Mouse (Mus musculus) central nervous system, embryonic 11.5 days (tissue): ENCODE results near the gene Calhm5. TPM values are rescaled to one million over a fixed set of nuclear protein-coding genes. Genes with fewer than 3 reads are reported as not detected.

Experiments
- polyA plus RNA-seq: library from polyadenylated mRNA; depleted of rRNA; stranded (reverse); fragments of >200 nt; gene quantifications from 2 replicates; pipeline ENCODE4 v1.2.3, GENCODE M21; 2012; rRNA removed

The Calhm5 gene
- 0.13 and 0.15 TPM in 2 replicates for polyA plus RNA-seq

GRCm38 (mm10) chr10:34096418-34096883 lies at the start of gene Calhm5:
TSS of gene Calhm5 (minus strand) at chr10:34096519.

GRCm38 (mm10) chr10:34127392-34128378 lies 31.4 kb upstream of the Calhm5 start, which contains the start of gene Calhm6:
TSS of gene Calhm6 (minus strand) at chr10:34127984.

GRCm38 (mm10) chr10:34044210-34044609 lies 52.1 kb downstream of the Calhm5 start, which contains the start of gene Calhm4:
TSS of gene Calhm4 (minus strand) at chr10:34044310.

Other genes with a start within 250 kb of the Calhm5 start
- gene Sult3a1, start 238.8 kb downstream of the Calhm5 start, polyA plus RNA-seq: not detected in 2 replicates
- 0.15 and 0.30 TPM in 2 replicates for gene Rsph4a, start 191.4 kb downstream of the Calhm5 start, polyA plus RNA-seq
- gene Zup1, start 145.2 kb downstream of the Calhm5 start, polyA plus RNA-seq: 12.6 and 17.9 TPM in 2 replicates
- gene Rwdd1, start 76.9 kb downstream of the Calhm5 start, polyA plus RNA-seq: 99.2 and 166 TPM in 2 replicates
- not detected in 2 replicates for gene Trappc3l, start 58.9 kb downstream of the Calhm5 start, polyA plus RNA-seq
- not detected in 2 replicates for gene Calhm4, start 52.2 kb downstream of the Calhm5 start, polyA plus RNA-seq
- gene Calhm6, start 31.5 kb upstream of the Calhm5 start, polyA plus RNA-seq: 0.14 and 0.50 TPM in 2 replicates
- gene Dse, start 111.2 kb upstream of the Calhm5 start, polyA plus RNA-seq: 11.9 and 24.6 TPM in 2 replicates
- gene Tspyl1, start 185.7 kb upstream of the Calhm5 start, polyA plus RNA-seq: 38.5 and 44.3 TPM in 2 replicates
- gene Tspyl4, start 200.9 kb upstream of the Calhm5 start, polyA plus RNA-seq: 35.6 and 38.1 TPM in 2 replicates